Mouse (Mus musculus): ENCODE measurements around the gene Mmp27. TPM values are rescaled to one million over a fixed set of nuclear protein-coding genes. Genes with fewer than 3 reads are reported as not detected.

The Mmp27 gene
- polyA plus RNA-seq (2015; fragmentation: Nextera tagmentation; extraction: Ambion mirVana), result not detected in 2 replicates

GRCm38 (mm10) chr9:7571162-7571561 is at the start of gene Mmp27:
Mmp27 (plus strand) TSS chr9:7571396.
- WGBS, result 66% methylated on average over 4 of the region's 4 CpGs
- H3K4me1 ChIP-seq, result no peaks in the 10 kb centered on the region
- no peak within 1 kb of the TSS for H3K4me3 ChIP-seq (replicated peaks)
- H3K27ac ChIP-seq (replicated peaks), result no peak within 1 kb of the TSS
- no peaks in the 10 kb centered on the region for H3K27me3 ChIP-seq (replicated peaks)
- H3K36me3 ChIP-seq, result no peaks in the 10 kb centered on the region
- no peak within 1 kb of the TSS for H3K4me2 ChIP-seq
- ATAC-seq (ENCODE audit: low FRiP score), result no peak
- no peak within 1 kb of the TSS for H3K9ac ChIP-seq (replicated peaks)
- no peaks in the 10 kb centered on the region for H3K9me3 ChIP-seq (replicated peaks)

- H3K4me3 ChIP-seq (replicated peaks), result no peak overlapping the region
- H3K36me3 ChIP-seq, result no peaks in the 10 kb centered on the region
- ATAC-seq (ENCODE audit: low FRiP score), result no peak
Measured at GRCm38 (mm10) chr9:7526255-7526940, 44.8 kb upstream of the Mmp27 start.

GRCm38 (mm10) chr9:7542763-7543162 is 28.4 kb upstream of the Mmp27 start:
- Histone ChIP-seq H3K27ac (replicated peaks) (no peak overlapping the region), H3K9ac (replicated peaks) (no peak overlapping the region), H3K27me3 (replicated peaks) (no peaks in the 10 kb centered on the region), H3K4me1 (no peaks in the 10 kb centered on the region), H3K9me3 (replicated peaks) (no peaks in the 10 kb centered on the region), H3K36me3 (no peaks in the 10 kb centered on the region), H3K4me3 (replicated peaks) (no peak overlapping the region), H3K4me2 (no peak overlapping the region)
- no peak for ATAC-seq (ENCODE audit: low FRiP score)

More at GRCm38 (mm10) chr9:7526255-7526940, 44.8 kb upstream of the Mmp27 start:
- Histone ChIP-seq H3K9ac (replicated peaks) (no peak overlapping the region), H3K9me3 (replicated peaks) (no peaks in the 10 kb centered on the region), H3K27me3 (replicated peaks) (no peaks in the 10 kb centered on the region), H3K4me2 (no peak overlapping the region), H3K27ac (replicated peaks) (no peak overlapping the region), H3K4me1 (no peaks in the 10 kb centered on the region)
- 51% methylated on average over 4 of the region's 4 CpGs for WGBS

DNA sequence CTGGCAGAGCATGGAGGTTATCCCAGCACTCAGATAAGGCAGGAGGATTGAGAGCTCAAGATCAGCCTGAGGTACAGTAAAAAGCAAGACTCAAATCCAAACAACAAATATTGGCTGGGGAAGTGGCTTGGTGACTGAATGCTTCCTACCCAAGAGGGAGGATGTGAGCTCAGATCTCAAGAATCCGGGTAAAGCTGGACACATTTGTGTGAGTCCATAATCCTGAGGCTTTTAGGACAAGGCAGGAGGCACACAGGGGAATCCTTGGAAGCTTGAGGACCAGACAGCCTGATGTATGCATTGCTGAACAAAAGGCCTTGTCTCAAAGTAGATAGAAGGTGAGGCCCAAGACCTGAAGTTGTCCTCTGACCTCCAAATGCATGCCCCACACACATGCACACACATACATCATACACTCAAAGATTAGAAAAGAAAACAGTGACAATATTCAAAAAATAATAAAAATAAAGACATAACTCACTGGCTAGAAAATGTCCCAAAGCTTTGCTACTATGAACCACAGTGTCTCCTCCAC is 26.2 kb upstream of the Mmp27 start:
- Histone ChIP-seq H3K9me3 (replicated peaks) (no peaks in the 10 kb centered on the region), H3K9ac (replicated peaks) (no peak overlapping the region), H3K4me2 (no peak overlapping the region), H3K36me3 (no peaks in the 10 kb centered on the region), H3K4me3 (replicated peaks) (no peak overlapping the region), H3K27ac (replicated peaks) (no peak overlapping the region), H3K27me3 (replicated peaks) (no peaks in the 10 kb centered on the region), H3K4me1 (no peaks in the 10 kb centered on the region)
- 66% methylated on average over 1 of the region's 1 CpGs for WGBS
- ATAC-seq (ENCODE audit: low FRiP score), result no peak

- H3K4me3 ChIP-seq (replicated peaks), result no peak overlapping the region
- 74% methylated on average over 1 of the region's 1 CpGs for WGBS
- H3K9ac ChIP-seq (replicated peaks), result no peak overlapping the region
- no peaks in the 10 kb centered on the region for H3K27me3 ChIP-seq (replicated peaks)
- no peak for ATAC-seq (ENCODE audit: low FRiP score)
- H3K27ac ChIP-seq (replicated peaks), result no peak overlapping the region
- H3K36me3 ChIP-seq, result no peaks in the 10 kb centered on the region
- H3K4me1 ChIP-seq, result no peaks in the 10 kb centered on the region
- H3K4me2 ChIP-seq, result no peak overlapping the region
- H3K9me3 ChIP-seq (replicated peaks), result no peaks in the 10 kb centered on the region
Measured at GRCm38 (mm10) chr9:7545471-7545870, 25.7 kb upstream of the Mmp27 start.

GRCm38 (mm10) chr9:7545920-7546319 is 25.3 kb upstream of the Mmp27 start:
- H3K9me3 ChIP-seq (replicated peaks), result no peaks in the 10 kb centered on the region
- H3K36me3 ChIP-seq, result no peaks in the 10 kb centered on the region
- ATAC-seq (ENCODE audit: low FRiP score), result no peak
- no peaks in the 10 kb centered on the region for H3K27me3 ChIP-seq (replicated peaks)
- no peak overlapping the region for H3K27ac ChIP-seq (replicated peaks)
- H3K9ac ChIP-seq (replicated peaks), result no peak overlapping the region
- WGBS, result 89% methylated on average over 7 of the region's 7 CpGs
- no peaks in the 10 kb centered on the region for H3K4me1 ChIP-seq
- H3K4me2 ChIP-seq, result no peak overlapping the region
- no peak overlapping the region for H3K4me3 ChIP-seq (replicated peaks)

- no peak overlapping the region for H3K27ac ChIP-seq (replicated peaks)
- H3K4me1 ChIP-seq, result no peaks in the 10 kb centered on the region
- no peaks in the 10 kb centered on the region for H3K9me3 ChIP-seq (replicated peaks)
- no peak overlapping the region for H3K4me3 ChIP-seq (replicated peaks)
- H3K4me2 ChIP-seq, result no peak overlapping the region
- H3K36me3 ChIP-seq, result no peaks in the 10 kb centered on the region
- no peak for ATAC-seq (ENCODE audit: low FRiP score)
- H3K27me3 ChIP-seq (replicated peaks), result no peaks in the 10 kb centered on the region
- no peak overlapping the region for H3K9ac ChIP-seq (replicated peaks)
Measured at GRCm38 (mm10) chr9:7551943-7552342, 19.3 kb upstream of the Mmp27 start.

GRCm38 (mm10) chr9:7553536-7553935 is 17.7 kb upstream of the Mmp27 start:
- no peaks in the 10 kb centered on the region for H3K27me3 ChIP-seq (replicated peaks)
- no peak overlapping the region for H3K4me2 ChIP-seq
- H3K9me3 ChIP-seq (replicated peaks), result no peaks in the 10 kb centered on the region
- H3K36me3 ChIP-seq, result no peaks in the 10 kb centered on the region
- no peak for ATAC-seq (ENCODE audit: low FRiP score)
- H3K27ac ChIP-seq (replicated peaks), result no peak overlapping the region
- no peak overlapping the region for H3K4me3 ChIP-seq (replicated peaks)
- 88% methylated on average over 3 of the region's 3 CpGs for whole genome bisulfite sequencing
- no peaks in the 10 kb centered on the region for H3K4me1 ChIP-seq
- H3K9ac ChIP-seq (replicated peaks), result no peak overlapping the region

- no peaks in the 10 kb centered on the region for H3K9me3 ChIP-seq (replicated peaks)
- no peaks in the 10 kb centered on the region for H3K36me3 ChIP-seq
- 38% methylated on average over 3 of the region's 3 CpGs for WGBS
- no peaks in the 10 kb centered on the region for H3K27me3 ChIP-seq (replicated peaks)
- no peak for ATAC-seq (ENCODE audit: low FRiP score)
- no peak overlapping the region for H3K9ac ChIP-seq (replicated peaks)
- no peaks in the 10 kb centered on the region for H3K4me1 ChIP-seq
- no peak overlapping the region for H3K4me2 ChIP-seq
- no peak overlapping the region for H3K27ac ChIP-seq (replicated peaks)
- H3K4me3 ChIP-seq (replicated peaks), result no peak overlapping the region
Measured at GRCm38 (mm10) chr9:7554382-7554781, 16.8 kb upstream of the Mmp27 start.

DNA sequence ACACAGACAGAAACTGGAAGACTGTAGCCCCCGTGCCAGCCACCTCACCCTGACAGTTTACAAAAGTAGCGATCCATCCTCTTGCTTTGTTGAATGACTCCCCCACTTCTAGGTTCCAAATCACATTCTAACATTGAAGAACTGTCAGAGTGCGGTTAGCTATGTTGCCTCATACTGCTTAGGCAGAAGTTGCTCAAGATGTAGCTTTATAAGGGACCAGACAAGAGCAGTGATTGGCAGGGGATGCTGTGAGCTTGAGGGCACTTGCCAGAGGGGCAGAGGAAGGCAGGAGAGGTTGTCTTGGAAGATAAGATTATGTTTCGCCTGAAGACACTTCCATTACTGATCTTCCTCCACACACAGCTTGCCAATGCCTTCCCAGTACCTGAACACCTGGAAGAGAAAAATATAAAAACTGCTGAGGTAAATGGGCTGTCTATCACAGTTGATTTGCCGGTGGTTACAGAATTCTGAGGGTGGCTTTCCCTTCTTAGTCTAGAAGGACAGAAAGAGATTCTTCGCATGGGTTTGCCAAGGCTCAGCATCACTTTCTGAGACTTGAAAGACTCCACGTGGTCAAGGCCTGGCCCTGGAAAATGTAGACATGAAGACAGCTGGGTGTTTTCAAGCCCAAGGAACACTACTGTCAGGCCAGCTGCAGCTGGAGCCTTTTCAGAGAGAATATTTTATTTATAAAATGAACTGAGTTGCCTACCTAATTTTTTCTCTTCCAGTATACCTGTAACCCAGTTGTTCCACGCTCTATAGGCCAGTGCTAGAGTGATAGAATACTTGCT is 12.8 kb upstream of the Mmp27 start, which contains the start of gene Mmp8:
Mmp8 (plus strand) TSS at position 236 of the 797 bp plus-strand sequence.
- Histone ChIP-seq H3K4me3 (replicated peaks) (no peak within 1 kb of the TSS), H3K4me1 (no peaks in the 10 kb centered on the region), H3K9me3 (replicated peaks) (no peaks in the 10 kb centered on the region), H3K36me3 (no peaks in the 10 kb centered on the region), H3K27ac (replicated peaks) (no peak within 1 kb of the TSS), H3K27me3 (replicated peaks) (no peaks in the 10 kb centered on the region), H3K9ac (replicated peaks) (no peak within 1 kb of the TSS), H3K4me2 (no peak within 1 kb of the TSS)
- 88% methylated on average over 8 of the region's 8 CpGs for WGBS
- ATAC-seq (ENCODE audit: low FRiP score), result no peak

GRCm38 (mm10) chr9:7560026-7560425 is 11.2 kb upstream of the Mmp27 start:
- H3K27me3 ChIP-seq (replicated peaks), result no peaks in the 10 kb centered on the region
- H3K9ac ChIP-seq (replicated peaks), result no peak overlapping the region
- 82% methylated on average over 4 of the region's 4 CpGs for WGBS
- no peaks in the 10 kb centered on the region for H3K36me3 ChIP-seq
- H3K4me3 ChIP-seq (replicated peaks), result no peak overlapping the region
- no peaks in the 10 kb centered on the region for H3K9me3 ChIP-seq (replicated peaks)
- no peak overlapping the region for H3K27ac ChIP-seq (replicated peaks)
- no peak for ATAC-seq (ENCODE audit: low FRiP score)
- H3K4me1 ChIP-seq, result no peaks in the 10 kb centered on the region
- no peak overlapping the region for H3K4me2 ChIP-seq

- H3K4me1 ChIP-seq, result no peaks in the 10 kb centered on the region
- H3K9me3 ChIP-seq (replicated peaks), result no peaks in the 10 kb centered on the region
Measured at GRCm38 (mm10) chr9:7567376-7567775, 3.8 kb upstream of the Mmp27 start.

More at GRCm38 (mm10) chr9:7567376-7567775, 3.8 kb upstream of the Mmp27 start:
- Histone ChIP-seq H3K36me3 (no peaks in the 10 kb centered on the region), H3K9ac (replicated peaks) (no peak overlapping the region), H3K27me3 (replicated peaks) (no peaks in the 10 kb centered on the region), H3K4me3 (replicated peaks) (no peak overlapping the region), H3K4me2 (no peak overlapping the region), H3K27ac (replicated peaks) (no peak overlapping the region)
- ATAC-seq (ENCODE audit: low FRiP score), result no peak
- WGBS, result 69% methylated on average over 7 of the region's 7 CpGs
